Mouse (Mus musculus) thymus, adult 2 months (tissue): ENCODE data around the gene Gm20605. TPM values are rescaled to one million over a fixed set of nuclear protein-coding genes. Genes with fewer than 3 reads are reported as not detected.

Experiments used
- DNase-seq: peaks from one replicate; pipeline ENCODE4 v3.0.0; 2021
- H3K27ac ChIP-seq: fragments of 200-500 bp; 2 replicates; pipeline ENCODE4 v1.5.1; 2012; ENCODE audit warnings: low read length, control low read depth; ENCODE audit not compliant: control insufficient read depth, insufficient read depth
- H3K27me3 ChIP-seq: fragments of 200-500 bp; 2 replicates; pipeline ENCODE4 v1.6.1; 2012; ENCODE audit warnings: mild to moderate bottlenecking, low read length, moderate library complexity, mixed read lengths; ENCODE audit not compliant: control insufficient read depth, insufficient read depth
- H3K36me3 ChIP-seq: fragments of 200-500 bp; 2 replicates; pipeline ENCODE4 v1.6.1; 2012; ENCODE audit warnings: mild to moderate bottlenecking, low read length, moderate library complexity; ENCODE audit not compliant: control insufficient read depth, insufficient read depth
- H3K4me1 ChIP-seq: fragments of 200-500 bp; replicated peaks from 2 replicates; pipeline ENCODE4 v1.6.1; 2012; ENCODE audit warnings: low read length; ENCODE audit not compliant: control insufficient read depth, insufficient read depth
- H3K4me3 ChIP-seq: fragments of 200-500 bp; 2 replicates; pipeline ENCODE4 v1.5.1; 2012; ENCODE audit warnings: mild to moderate bottlenecking, low read length, control low read depth, moderate library complexity; ENCODE audit not compliant: control insufficient read depth, insufficient read depth
- CTCF ChIP-seq: fragments of 200-500 bp; IDR thresholded peaks from 2 replicates; pipeline ENCODE4 v1.5.1; 2012; ENCODE audit warnings: mild to moderate bottlenecking, control low read depth, low read length, moderate library complexity, borderline replicate concordance; ENCODE audit not compliant: control insufficient read depth, poor library complexity, insufficient read depth; ENCODE audit errors: extremely low read depth
- POLR2A ChIP-seq: fragments of 200-500 bp; IDR thresholded peaks from 2 replicates; pipeline ENCODE4 v1.6.1; 2012; ENCODE audit warnings: mild to moderate bottlenecking, low read length, control low read depth, moderate library complexity; ENCODE audit not compliant: control insufficient read depth, poor library complexity, insufficient read depth; ENCODE audit errors: extremely low read depth
- WGBS: fragments of 180-500 bp; shearing (Covaris S2); methylation state at CpG from one replicate; pipeline ENCODE4 v1.1.7; 2018; 5-methylcytosine and 5-hydroxymethylcytosine counted together
- polyA plus RNA-seq: library from polyadenylated mRNA; depleted of rRNA; stranded (reverse); fragments of >200 nt; gene quantifications from 2 replicates; pipeline ENCODE4 v1.2.3, GENCODE M21; 2012; rRNA removed

The Gm20605 gene
- 149 and 153 TPM in 2 replicates for polyA plus RNA-seq

DNA sequence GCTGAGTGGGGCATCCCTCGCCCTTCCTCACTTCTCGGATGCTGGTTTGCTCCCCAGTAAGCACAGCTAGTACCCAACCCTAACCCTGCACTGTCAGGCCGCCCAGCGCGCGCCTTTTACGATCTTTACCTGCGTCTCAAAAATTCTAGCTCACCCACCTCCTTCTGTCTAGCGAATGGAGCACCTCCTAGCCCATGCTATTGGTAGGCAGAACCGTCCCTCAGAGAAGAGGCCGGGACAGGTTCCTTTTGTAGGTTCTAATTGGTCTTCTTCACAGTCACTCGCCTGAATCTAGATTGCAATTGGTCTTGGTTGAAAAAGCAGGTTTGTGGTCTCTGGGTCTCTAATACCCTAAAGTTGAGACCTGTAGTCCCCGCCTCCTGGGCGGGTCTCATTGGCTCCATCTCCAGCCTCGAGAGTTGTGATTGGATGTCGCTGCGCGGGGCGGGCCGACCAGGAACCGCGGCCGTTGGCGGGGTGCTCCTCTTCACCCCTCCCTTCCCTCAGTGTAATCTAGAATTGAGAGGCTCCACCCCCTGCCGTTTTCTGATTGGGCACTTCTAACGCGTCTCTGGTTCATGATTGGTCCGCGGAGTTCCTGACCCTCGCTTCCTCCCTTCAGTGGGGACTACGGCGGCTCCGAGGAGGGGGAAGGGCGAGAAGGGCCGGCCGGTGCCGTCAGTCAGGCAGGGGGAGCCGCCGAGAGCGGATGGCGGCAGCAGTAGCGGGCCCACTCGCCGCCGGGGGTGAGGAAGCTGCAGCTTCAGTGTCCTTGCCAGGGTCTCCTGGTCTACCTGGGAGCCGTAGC lies at the start of gene Gm20605, which contains the start of the genes Fbxo24 and Lrch4:
Gene Gm20605, plus strand, starts transcription at position 678 of the 808 bp plus-strand sequence.
Gene Fbxo24, minus strand, starts transcription at position 505 of the 808 bp plus-strand sequence.
Gene Lrch4, plus strand, starts transcription at position 624 of the 808 bp plus-strand sequence.
- Histone ChIP-seq H3K27ac (peak within 1 kb of the TSS; percentile 98), H3K4me1 (peaks cover 23% of the 10 kb centered on the region), H3K27me3 (no peaks in the 10 kb centered on the region), H3K36me3 (peaks cover 2% of the 10 kb centered on the region; the same call in 1 of the 2 replicates), H3K4me3 (peak within 1 kb of the TSS; percentile 84)
- 0 out of 2 replicates have a peak, but pooled peaks have one; percentile 38 for TF ChIP-seq CTCF
- peak; percentile 97 for TF ChIP-seq POLR2A
- WGBS = under 1% methylated on average over 46 of the region's 46 CpGs
- peak; percentile 99 for DNase-seq

DNA sequence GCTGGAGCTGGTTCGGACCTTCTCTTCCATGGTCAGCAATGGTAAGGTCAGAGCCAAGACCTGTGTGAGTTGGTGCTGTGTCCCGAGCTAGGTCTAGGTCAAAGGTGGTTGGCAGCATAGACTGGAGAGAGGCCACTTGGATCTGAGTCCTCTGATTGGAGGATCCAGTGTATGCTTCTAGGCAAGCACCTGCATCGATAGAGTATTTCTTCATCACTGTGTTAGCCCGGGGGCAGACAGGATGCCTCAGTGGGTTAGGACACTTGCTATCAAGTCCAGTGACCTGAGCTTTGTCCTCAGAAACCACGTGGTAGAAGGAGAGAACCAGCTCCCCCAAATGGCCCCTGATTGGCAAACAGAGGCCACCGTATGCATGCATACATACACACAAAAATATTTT lies 48.7 kb upstream of the Gm20605 start:
- TF ChIP-seq CTCF = no peak
- no peak for TF ChIP-seq POLR2A
- 89% methylated on average over 6 of the region's 6 CpGs for WGBS
- DNase-seq = no peak
- H3K36me3 ChIP-seq = no peaks in the 10 kb centered on the region
- no peak overlapping the region for H3K27ac ChIP-seq
- H3K4me3 ChIP-seq = no peak overlapping the region
- peaks cover 2% of the 10 kb centered on the region for H3K4me1 ChIP-seq
- no peaks in the 10 kb centered on the region for H3K27me3 ChIP-seq

DNA sequence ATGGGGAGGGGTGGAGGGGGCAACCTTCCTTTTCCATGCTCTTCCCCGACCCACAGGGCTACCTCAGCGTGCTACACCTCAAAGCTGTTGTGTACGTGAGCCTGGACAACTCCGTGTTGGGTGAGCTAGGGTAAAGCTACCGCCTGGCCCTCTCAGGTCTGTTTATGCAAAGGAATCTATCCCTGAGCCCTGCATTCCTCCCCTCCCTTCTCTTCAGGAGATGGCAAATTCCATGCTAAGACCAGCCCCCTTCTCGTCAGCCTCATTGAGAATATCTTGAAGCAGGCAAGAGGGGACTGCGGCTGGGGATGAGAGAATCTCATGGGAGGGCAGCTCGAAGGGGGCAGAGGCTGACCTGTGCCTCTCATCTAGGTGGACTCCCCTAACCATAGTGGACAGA lies 46.3 kb upstream of the Gm20605 start:
- no peaks in the 10 kb centered on the region for H3K36me3 ChIP-seq
- no peaks in the 10 kb centered on the region for H3K27me3 ChIP-seq
- WGBS = 91% methylated on average over 8 of the region's 8 CpGs
- H3K4me1 ChIP-seq = peaks cover 2% of the 10 kb centered on the region
- no peak overlapping the region for H3K27ac ChIP-seq
- H3K4me3 ChIP-seq = no peak overlapping the region
- TF ChIP-seq POLR2A (no peak), CTCF (no peak)
- DNase-seq = no peak

DNA sequence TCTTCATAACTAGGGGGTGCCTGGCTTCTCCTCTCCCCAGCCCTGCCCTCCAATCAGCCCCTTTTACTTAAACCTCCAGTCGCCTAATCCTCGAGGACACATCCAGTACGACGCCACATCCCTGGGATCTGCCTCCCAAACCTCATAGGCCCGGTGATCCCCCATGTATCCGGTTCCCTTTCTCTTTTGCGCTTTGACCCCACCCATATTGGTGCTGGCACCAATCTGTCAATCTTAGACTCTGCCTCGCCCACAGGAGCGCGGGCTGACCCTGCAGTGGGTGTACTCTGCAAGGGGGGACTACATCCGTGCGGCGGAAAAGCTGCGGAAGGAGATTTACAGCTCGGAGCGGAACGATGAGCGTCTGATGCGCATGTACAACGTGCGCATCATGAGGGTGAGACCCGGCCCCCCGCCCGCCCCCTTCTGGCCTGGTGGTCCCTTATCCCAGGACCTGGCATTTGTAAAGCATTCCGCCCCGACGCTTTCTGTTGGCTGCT lies 45.3 kb upstream of the Gm20605 start:
- no peak overlapping the region for H3K27ac ChIP-seq
- H3K4me3 ChIP-seq = peak overlapping the region; percentile 30
- peak; percentile 26 for DNase-seq
- H3K4me1 ChIP-seq = peaks cover 2% of the 10 kb centered on the region
- no peaks in the 10 kb centered on the region for H3K36me3 ChIP-seq
- H3K27me3 ChIP-seq = no peaks in the 10 kb centered on the region
- WGBS = 69% methylated on average over 27 of the region's 27 CpGs
- TF ChIP-seq POLR2A (no peak), CTCF (no peak)

DNA sequence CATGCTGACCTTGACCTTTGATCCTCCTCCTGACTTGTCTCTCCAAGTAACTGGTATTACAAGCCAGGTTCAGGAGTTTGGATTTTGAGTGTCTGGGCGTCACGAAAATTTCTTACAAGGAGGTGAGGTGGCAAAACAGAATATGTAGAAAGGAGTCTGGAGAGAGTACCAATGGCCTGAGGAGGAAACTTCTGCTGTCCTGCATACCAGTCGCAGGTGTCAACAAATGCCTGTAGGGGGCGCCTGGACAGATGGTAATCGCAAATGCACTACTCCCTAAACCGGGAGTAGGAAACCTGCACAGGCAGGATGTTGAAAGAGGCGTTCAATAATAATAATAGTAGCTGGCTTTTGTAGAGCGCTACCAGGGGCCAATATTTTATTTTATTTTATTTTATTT lies 44.0 kb upstream of the Gm20605 start:
- no peaks in the 10 kb centered on the region for H3K36me3 ChIP-seq
- peak; percentile 76 for DNase-seq
- peaks cover 2% of the 10 kb centered on the region for H3K4me1 ChIP-seq
- no peak overlapping the region for H3K4me3 ChIP-seq
- WGBS = 31% methylated on average over 8 of the region's 8 CpGs
- no peak overlapping the region for H3K27ac ChIP-seq
- H3K27me3 ChIP-seq = no peaks in the 10 kb centered on the region
- no peak for TF ChIP-seq CTCF
- TF ChIP-seq POLR2A = no peak

DNA sequence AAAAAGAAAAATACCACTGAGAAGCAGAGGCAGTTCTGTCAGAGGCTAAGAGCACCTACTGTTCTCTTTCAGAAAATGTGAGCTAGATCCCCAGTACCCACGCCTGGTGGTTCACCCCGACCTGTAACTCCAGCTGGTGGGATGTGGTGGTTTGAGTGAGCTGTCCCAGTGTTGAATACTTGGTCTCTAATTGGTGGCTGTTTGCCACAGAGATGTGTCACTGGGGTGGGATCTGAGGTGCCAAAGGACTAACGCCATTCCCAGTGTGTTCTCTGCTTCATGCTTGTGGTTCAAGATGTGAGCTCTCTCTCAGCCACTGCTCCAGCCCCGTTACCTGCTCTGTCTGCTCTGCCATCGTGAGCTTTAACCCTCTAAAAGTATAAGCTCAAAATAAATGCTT lies 38.5 kb upstream of the Gm20605 start:
- no peak for DNase-seq
- H3K27me3 ChIP-seq = no peaks in the 10 kb centered on the region
- no peak for TF ChIP-seq POLR2A
- TF ChIP-seq CTCF = no peak
- H3K4me3 ChIP-seq = no peak overlapping the region
- no peaks in the 10 kb centered on the region for H3K36me3 ChIP-seq
- no peaks in the 10 kb centered on the region for H3K4me1 ChIP-seq
- no peak overlapping the region for H3K27ac ChIP-seq
- WGBS = 74% methylated on average over 5 of the region's 5 CpGs

DNA sequence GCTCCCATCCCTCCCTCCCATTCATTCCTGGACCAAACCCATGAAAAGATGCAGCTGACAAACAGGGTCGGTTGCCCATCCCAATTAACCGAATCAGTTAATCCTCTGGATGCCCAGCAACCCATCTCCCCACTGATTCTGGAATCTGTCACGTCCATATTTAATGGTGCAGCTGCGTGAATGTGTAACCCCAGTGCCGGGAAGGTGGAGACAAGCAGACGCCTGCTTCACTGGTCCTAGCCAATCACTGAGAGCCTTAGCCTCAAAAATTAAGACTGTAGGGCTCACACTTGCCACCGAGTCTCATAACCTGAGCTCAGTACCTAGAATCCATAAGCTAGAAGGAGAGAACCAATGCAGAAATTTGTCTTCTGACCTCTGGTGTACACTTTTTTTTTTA lies 33.1 kb upstream of the Gm20605 start:
- TF ChIP-seq POLR2A = no peak
- TF ChIP-seq CTCF = no peak
- Histone ChIP-seq H3K27me3 (no peaks in the 10 kb centered on the region), H3K4me1 (peaks cover 28% of the 10 kb centered on the region), H3K36me3 (no peaks in the 10 kb centered on the region; the same call in 1 of the 2 replicates), H3K27ac (no peak overlapping the region), H3K4me3 (no peak overlapping the region)
- DNase-seq = no peak
- 96% methylated on average over 7 of the region's 7 CpGs for WGBS
